Comparison of ENCODE assay signal across 7 mouse cellular contexts in genomic region chr5:8997513-8997895, GRCm38 (mm10). TPM values are rescaled to one million over a fixed set of nuclear protein-coding genes. Genes with fewer than 3 reads are reported as not detected.
A peak's percentile ranks its signal among the peaks of the same experiment; 100 is the strongest.
DNase-seq lines count a peak whose midpoint lies in the region; ATAC-seq and TF ChIP-seq lines count a peak whose summit lies in the region.

No protein-coding gene starts in this region.

- peaks cover 10% of the 10 kb centered on the region for H3K36me3 ChIP-seq in E14TG2a.4 (ENCODE audit: insufficient read depth, low read length)
- H3K36me3 ChIP-seq in forebrain, postnatal 0 days (ENCODE audit: insufficient read depth), result no peaks in the 10 kb centered on the region
- peaks cover 3% of the 10 kb centered on the region; the same call in 1 of the 2 replicates for H3K36me3 ChIP-seq in liver, embryonic 13.5 days
- H3K36me3 ChIP-seq in stomach, embryonic 16.5 days (ENCODE audit: control insufficient read depth, insufficient read depth, low read length), result 0 out of 2 replicates have a peak, but pooled peaks cover 4% of the 10 kb centered on the region

- ATAC-seq in forebrain, postnatal 0 days, result peak; percentile 17
- peak; percentile 12; the same call in 1 of the 2 replicates for ATAC-seq in liver, embryonic 13.5 days (ENCODE audit: low read depth)
- ATAC-seq in stomach, embryonic 16.5 days (ENCODE audit: insufficient read depth, low FRiP score), result peak; percentile 6; the same call in 1 of the 2 replicates
- no peak for ATAC-seq in monocyte, adult 5-6 weeks (replicated peaks; ENCODE audit: insufficient number of reproducible peaks, low FRiP score, low TSS enrichment, poor library complexity, severe bottlenecking)

- no peaks in the 10 kb centered on the region for H3K27me3 ChIP-seq in E14TG2a.4 (ENCODE audit: insufficient read depth, low read length)
- no peaks in the 10 kb centered on the region for H3K27me3 ChIP-seq in forebrain, postnatal 0 days (ENCODE audit: insufficient read depth, low read length)
- H3K27me3 ChIP-seq in liver, embryonic 13.5 days, result no peaks in the 10 kb centered on the region
- no peaks in the 10 kb centered on the region for H3K27me3 ChIP-seq in stomach, embryonic 16.5 days (ENCODE audit: control insufficient read depth, insufficient read depth, low read length)

- H3K9ac ChIP-seq in forebrain, postnatal 0 days, result peak overlapping the region; percentile 70
- peak overlapping the region; percentile 80 for H3K9ac ChIP-seq in liver, embryonic 13.5 days
- peak overlapping the region; percentile 88 for H3K9ac ChIP-seq in stomach, embryonic 16.5 days (ENCODE audit: low read length)

- H3K4me3 ChIP-seq in E14TG2a.4 (replicated peaks; ENCODE audit: low read length), result peak overlapping the region; percentile 92
- peak overlapping the region; percentile 78 for H3K4me3 ChIP-seq in forebrain, postnatal 0 days (ENCODE audit: low read depth, low read length)
- peak overlapping the region; percentile 83 for H3K4me3 ChIP-seq in liver, embryonic 13.5 days (replicated peaks)
- peak overlapping the region; percentile 69 for H3K4me3 ChIP-seq in stomach, embryonic 16.5 days (replicated peaks; ENCODE audit: low read length)

- H3K4me1 ChIP-seq in E14TG2a.4 (replicated peaks; ENCODE audit: low read depth, low read length), result peaks cover 18% of the 10 kb centered on the region
- no peaks in the 10 kb centered on the region for H3K4me1 ChIP-seq in forebrain, postnatal 0 days (ENCODE audit: insufficient read depth)
- H3K4me1 ChIP-seq in liver, embryonic 13.5 days (replicated peaks), result peaks cover 30% of the 10 kb centered on the region
- peaks cover 5% of the 10 kb centered on the region; the same call in 1 of the 2 replicates for H3K4me1 ChIP-seq in stomach, embryonic 16.5 days (ENCODE audit: control insufficient read depth, insufficient read depth, low read length)

- H3K4me2 ChIP-seq in forebrain, postnatal 0 days (ENCODE audit: low read depth), result peak overlapping the region; percentile 72
- H3K4me2 ChIP-seq in liver, embryonic 13.5 days, result peak overlapping the region; percentile 82
- H3K4me2 ChIP-seq in stomach, embryonic 16.5 days (ENCODE audit: low read depth, low read length), result peak overlapping the region; percentile 84

- intact Hi-C loops in left cerebral cortex, postnatal 14 days (cut with DNase I), result no loop called here

- WGBS in forebrain, postnatal 0 days, result 3% methylated on average over 8 of the region's 8 CpGs
- whole genome bisulfite sequencing in liver, embryonic 13.5 days (ENCODE audit: insufficient replicate concordance), result 9% methylated on average over 8 of the region's 8 CpGs
- 8% methylated on average over 8 of the region's 8 CpGs for WGBS in stomach, embryonic 16.5 days

- H3K9me3 ChIP-seq in E14TG2a.4 (ENCODE audit: low read length), result no peaks in the 10 kb centered on the region
- H3K9me3 ChIP-seq in forebrain, postnatal 0 days (ENCODE audit: low read length), result no peaks in the 10 kb centered on the region
- H3K9me3 ChIP-seq in liver, embryonic 13.5 days (replicated peaks), result no peaks in the 10 kb centered on the region
- no peaks in the 10 kb centered on the region for H3K9me3 ChIP-seq in stomach, embryonic 16.5 days (replicated peaks; ENCODE audit: control insufficient read depth, low read length)

- TF ChIP-seq CTCF in E14TG2a.4 (conservative IDR thresholded peaks at IDR 0.05; ENCODE audit: low read length), result no peak
- no peak for TF ChIP-seq CTCF in forebrain, postnatal 0 days (IDR thresholded peaks at IDR 0.05; ENCODE audit: low read depth)

- DNase-seq in 3T3-L1 (ENCODE audit: low read depth, low spot score), result peak; percentile 72
- no peak for DNase-seq in forebrain, postnatal 0 days
- DNase-seq in liver, embryonic 13.5 days, result no peak
- DNase-seq in left cerebral cortex, postnatal 14 days (ENCODE audit: low spot score in 2 of 2), result no peak

- peak overlapping the region; percentile 79 for H3K27ac ChIP-seq in forebrain, postnatal 0 days (ENCODE audit: low read depth, low read length)
- H3K27ac ChIP-seq in liver, embryonic 13.5 days, result peak overlapping the region; percentile 86
- H3K27ac ChIP-seq in stomach, embryonic 16.5 days (ENCODE audit: low read length), result peak overlapping the region; percentile 87

RNA-seq across cellular contexts. Expression of gene Crot, which starts 0.4 kb away (rescaled TPM):
- total RNA-seq in forebrain, postnatal 0 days (2014; rRNA removed), result 21.5 and 23.4 TPM in 2 replicates
- polyA plus RNA-seq in forebrain, postnatal 0 days (2015; fragmentation: Nextera tagmentation; extraction: Ambion mirVana), result 20.0 and 20.2 TPM in 2 replicates
- 36.9 and 45.2 TPM in 2 replicates for polyA plus RNA-seq in liver, embryonic 13.5 days (2015; fragmentation: Nextera tagmentation; extraction: Ambion mirVana)
- 70.9 and 75.3 TPM in 2 replicates for polyA plus RNA-seq in stomach, embryonic 16.5 days (2015; fragmentation: Nextera tagmentation; extraction: Ambion mirVana)
- 10 to 100 TPM; 23.4 to 26.7 TPM for total RNA-seq in left cerebral cortex, postnatal 14 days (2021)
- total RNA-seq in monocyte, adult 5-6 weeks (2017), result 63.7 to 79.6 TPM (median 66.8 TPM) in 3 replicates
